Mouse (Mus musculus) myocyte (in vitro differentiated cells): Measurements from ENCODE around the gene Cadps. TPM values are rescaled to one million over a fixed set of nuclear protein-coding genes. Genes with fewer than 3 reads are reported as not detected.

Experiments used
- H3K27me3 ChIP-seq: one replicate; pipeline ENCODE4 v1.6.1; 2011; ENCODE audit not compliant: control insufficient read depth, insufficient read depth, insufficient read length
- H3K36me3 ChIP-seq: one replicate; pipeline ENCODE4 v1.6.1; 2011; ENCODE audit not compliant: control insufficient read depth, insufficient read depth
- H3K4me2 ChIP-seq: one replicate; pipeline ENCODE4 v1.6.1; 2011; ENCODE audit warnings: low read depth, control low read depth
- H3K4me3 ChIP-seq: one replicate; pipeline ENCODE4 v1.5.1; 2011; ENCODE audit warnings: mild to moderate bottlenecking, control low read depth, moderate library complexity
- H3K79me2 ChIP-seq: one replicate; pipeline ENCODE4 v1.6.1; 2011; ENCODE audit not compliant: control insufficient read depth, insufficient read depth
- H3ac ChIP-seq: one replicate; pipeline ENCODE4 v1.6.1; 2011; ENCODE audit not compliant: control insufficient read depth, insufficient read length
- CEBPB ChIP-seq: IDR thresholded peaks from 2 replicates; pipeline ENCODE4 v1.6.1; 2011; ENCODE audit warnings: mild to moderate bottlenecking, moderate library complexity; ENCODE audit not compliant: poor library complexity, insufficient read depth, severe bottlenecking
- E2F4 ChIP-seq: IDR thresholded peaks from one replicate; pipeline ENCODE4 v1.6.1; 2011; ENCODE audit warnings: mild to moderate bottlenecking, control low read depth, moderate library complexity; ENCODE audit not compliant: insufficient read depth
- MAX ChIP-seq: IDR thresholded peaks from one replicate; pipeline ENCODE4 v1.6.1; 2011; ENCODE audit warnings: low read depth, mild to moderate bottlenecking, control low read depth
- MYOD1 ChIP-seq, 3 experiments: IDR thresholded peaks; one replicate each; pipeline ENCODE4 v1.6.1; 2011; ENCODE audit warnings: control low read depth in 2 of 3, low read depth in 2 of 3, mild to moderate bottlenecking in 2 of 3, moderate library complexity in 1 of 3; ENCODE audit not compliant: insufficient read length in 2 of 3, control insufficient read depth in 1 of 3
- MYOG ChIP-seq, 3 experiments: IDR thresholded peaks; one replicate each; pipeline ENCODE4 v1.6.1; 2011; ENCODE audit warnings: control low read depth in 2 of 3, low read depth in 2 of 3, mild to moderate bottlenecking in 2 of 3; ENCODE audit not compliant: insufficient read length in 2 of 3, control insufficient read depth in 1 of 3, insufficient read depth in 1 of 3
- POLR2A ChIP-seq: IDR thresholded peaks from one replicate; pipeline ENCODE4 v1.6.1; 2011; ENCODE audit warnings: low read depth, mild to moderate bottlenecking, control low read depth, moderate library complexity; ENCODE audit not compliant: insufficient read length
- POLR2AphosphoS2 ChIP-seq: IDR thresholded peaks from one replicate; pipeline ENCODE4 v1.6.1; 2011; ENCODE audit warnings: low read depth, control low read depth; ENCODE audit not compliant: insufficient read length
- REST ChIP-seq: IDR thresholded peaks from one replicate; pipeline ENCODE4 v1.6.1; 2011; ENCODE audit warnings: mild to moderate bottlenecking, control low read depth, moderate library complexity; ENCODE audit not compliant: insufficient read depth, insufficient read length
- SRF ChIP-seq: IDR thresholded peaks from one replicate; pipeline ENCODE4 v1.6.1; 2011; ENCODE audit warnings: low read depth; ENCODE audit not compliant: control insufficient read depth, insufficient read length
- TCF12 ChIP-seq: IDR thresholded peaks from one replicate; pipeline ENCODE4 v1.6.1; 2011; ENCODE audit warnings: mild to moderate bottlenecking, control low read depth; ENCODE audit not compliant: poor library complexity, insufficient read depth, severe bottlenecking
- TCF3 ChIP-seq: IDR thresholded peaks from one replicate; pipeline ENCODE4 v1.6.1; 2011; ENCODE audit warnings: low read depth, control low read depth; ENCODE audit not compliant: insufficient read length
- USF1 ChIP-seq: IDR thresholded peaks from one replicate; pipeline ENCODE4 v1.6.1; 2011; ENCODE audit warnings: low read depth, mild to moderate bottlenecking, control low read depth, moderate library complexity
- polyA plus RNA-seq: library from polyadenylated mRNA; unstranded; fragments of >200 nt; fragmentation: generic; extraction: Trizol; gene quantifications from one replicate; pipeline ENCODE4 v1.2.1, GENCODE M21; 2012; ENCODE audit warnings: missing spikeins

Gene Cadps
- polyA plus RNA-seq, 1 experiment, result not detected

DNA sequence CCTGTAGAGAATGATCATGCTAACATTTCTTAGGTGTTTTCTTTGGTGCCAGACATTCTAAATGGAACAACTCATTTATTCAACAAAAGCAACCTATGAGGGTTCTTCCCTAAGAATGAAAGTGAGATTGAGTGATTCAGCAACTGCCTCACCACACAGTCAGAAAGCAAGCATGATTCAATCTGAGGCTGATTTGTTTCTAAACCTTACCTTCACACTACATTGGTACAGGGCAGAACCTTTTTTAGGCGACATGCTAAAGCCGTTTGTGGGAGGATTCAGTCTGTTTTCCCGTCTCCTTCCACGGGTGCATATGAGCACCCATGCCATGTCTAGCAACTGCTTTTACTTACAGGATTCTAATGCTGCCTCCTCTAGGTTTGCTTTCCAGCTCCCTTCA is 69.6 kb downstream of the Cadps start:
- H3K79me2 ChIP-seq, result no peaks in the 10 kb centered on the region
- no peak overlapping the region for H3K4me3 ChIP-seq
- H3K36me3 ChIP-seq, result no peaks in the 10 kb centered on the region
- no peak overlapping the region for H3ac ChIP-seq
- TF ChIP-seq SRF (no peak), REST (no peak), POLR2AphosphoS2 (no peak), MAX (no peak), USF1 (no peak), MYOG (IDR thresholded peaks at IDR 0.05; ENCODE audit: control insufficient read depth in 1 of 3, insufficient read depth in 1 of 3, insufficient read length in 2 of 3, low read depth in 2 of 3) (no peak), E2F4 (no peak), CEBPB (no peak), TCF3 (no peak), TCF12 (no peak), MYOD1 (IDR thresholded peaks at IDR 0.05; ENCODE audit: control insufficient read depth in 1 of 3, insufficient read length in 2 of 3, low read depth in 2 of 3) (no peak), POLR2A (no peak)
- H3K27me3 ChIP-seq, result no peaks in the 10 kb centered on the region
- H3K4me2 ChIP-seq, result no peak overlapping the region

DNA sequence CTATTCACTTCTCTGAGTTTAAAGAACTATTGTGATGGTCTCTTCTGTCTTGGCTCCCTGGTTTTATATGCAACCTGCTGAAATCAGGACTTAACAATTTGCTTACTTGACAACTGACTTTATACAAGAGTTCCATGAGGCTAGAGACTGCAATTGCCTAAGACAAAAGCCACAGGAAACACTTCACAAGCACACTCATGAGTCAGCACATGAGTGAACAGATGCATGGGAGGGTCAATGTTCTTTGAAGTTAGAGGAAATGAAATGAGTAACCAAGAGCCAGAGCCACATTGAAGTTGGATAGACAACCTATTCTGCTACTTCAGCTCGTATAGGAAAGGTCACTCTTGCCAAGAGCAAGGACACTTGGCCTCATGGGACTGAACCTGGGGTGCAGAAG is 71.1 kb downstream of the Cadps start:
- no peak overlapping the region for H3K4me3 ChIP-seq
- no peaks in the 10 kb centered on the region for H3K79me2 ChIP-seq
- TF ChIP-seq SRF (no peak), MYOD1 (IDR thresholded peaks at IDR 0.05; ENCODE audit: control insufficient read depth in 1 of 3, insufficient read length in 2 of 3, low read depth in 2 of 3) (no peak), MAX (no peak), USF1 (no peak), POLR2A (no peak), POLR2AphosphoS2 (no peak), TCF3 (no peak), TCF12 (no peak), CEBPB (no peak)
- H3K27me3 ChIP-seq, result no peaks in the 10 kb centered on the region
- H3K36me3 ChIP-seq, result no peaks in the 10 kb centered on the region
- no peak overlapping the region for H3K4me2 ChIP-seq
- H3ac ChIP-seq, result no peak overlapping the region

GRCm38 (mm10) chr14:12730979-12731378 is 91.9 kb downstream of the Cadps start:
- H3ac ChIP-seq, result no peak overlapping the region
- no peaks in the 10 kb centered on the region for H3K36me3 ChIP-seq
- TF ChIP-seq E2F4, result no peak
- no peak for TF ChIP-seq TCF12
- no peak for TF ChIP-seq POLR2AphosphoS2
- no peak for TF ChIP-seq POLR2A
- no peak for TF ChIP-seq MAX
- TF ChIP-seq MYOG (IDR thresholded peaks at IDR 0.05; ENCODE audit: control insufficient read depth in 1 of 3, insufficient read depth in 1 of 3, insufficient read length in 2 of 3, low read depth in 2 of 3), result no peak
- no peak for TF ChIP-seq SRF
- no peak for TF ChIP-seq CEBPB
- TF ChIP-seq MYOD1 (IDR thresholded peaks at IDR 0.05; ENCODE audit: control insufficient read depth in 1 of 3, insufficient read length in 2 of 3, low read depth in 2 of 3), result no peak
- TF ChIP-seq USF1, result no peak
- no peak for TF ChIP-seq REST
- no peak for TF ChIP-seq TCF3
- H3K79me2 ChIP-seq, result no peaks in the 10 kb centered on the region
- no peak overlapping the region for H3K4me2 ChIP-seq
- H3K27me3 ChIP-seq, result no peaks in the 10 kb centered on the region
- no peak overlapping the region for H3K4me3 ChIP-seq

DNA sequence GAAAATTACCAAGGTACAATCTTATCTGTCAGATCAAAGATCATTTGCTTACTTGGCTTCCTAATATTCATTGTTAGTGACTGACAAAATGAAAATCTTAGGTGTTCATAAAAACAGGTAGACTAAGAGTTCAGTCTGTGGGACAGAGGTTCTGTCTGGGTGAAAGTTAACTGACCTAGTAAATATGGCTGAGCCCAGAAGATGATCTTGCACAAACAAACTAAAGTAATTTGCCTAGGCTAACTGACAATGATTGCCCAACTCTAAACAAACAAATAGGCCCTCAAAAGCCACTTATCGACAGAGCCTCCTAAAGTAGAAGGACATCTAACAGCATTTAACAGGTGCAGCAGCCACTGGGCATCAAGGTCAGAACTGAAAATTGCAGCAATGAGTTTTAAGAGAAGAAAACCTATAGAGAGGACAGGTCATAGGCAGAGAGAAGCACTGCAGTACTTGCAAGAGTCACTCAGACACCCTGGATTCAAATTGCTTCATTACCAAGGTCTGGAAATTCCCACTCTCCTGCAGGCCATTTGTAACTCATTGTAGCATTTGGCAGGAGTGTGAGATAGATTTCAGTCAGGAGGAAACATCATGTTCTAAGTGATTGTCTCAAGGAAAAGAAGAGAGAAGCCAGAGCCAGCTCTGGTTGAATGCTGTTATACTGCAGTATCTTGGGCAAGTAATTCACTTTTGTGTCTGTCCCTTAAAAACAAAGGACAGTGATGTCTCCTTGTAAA is 100.3 kb downstream of the Cadps start:
- no peak overlapping the region for H3K4me2 ChIP-seq
- H3K27me3 ChIP-seq, result no peaks in the 10 kb centered on the region
- TF ChIP-seq POLR2A (no peak), MYOG (IDR thresholded peaks at IDR 0.05; ENCODE audit: control insufficient read depth in 1 of 3, insufficient read depth in 1 of 3, insufficient read length in 2 of 3, low read depth in 2 of 3) (no peak), USF1 (no peak), MAX (no peak), REST (no peak), MYOD1 (IDR thresholded peaks at IDR 0.05; ENCODE audit: control insufficient read depth in 1 of 3, insufficient read length in 2 of 3, low read depth in 2 of 3) (no peak), TCF12 (no peak), POLR2AphosphoS2 (no peak), E2F4 (no peak), SRF (no peak), TCF3 (no peak), CEBPB (no peak)
- H3ac ChIP-seq, result no peak overlapping the region
- H3K4me3 ChIP-seq, result no peak overlapping the region
- no peaks in the 10 kb centered on the region for H3K79me2 ChIP-seq
- no peaks in the 10 kb centered on the region for H3K36me3 ChIP-seq

DNA sequence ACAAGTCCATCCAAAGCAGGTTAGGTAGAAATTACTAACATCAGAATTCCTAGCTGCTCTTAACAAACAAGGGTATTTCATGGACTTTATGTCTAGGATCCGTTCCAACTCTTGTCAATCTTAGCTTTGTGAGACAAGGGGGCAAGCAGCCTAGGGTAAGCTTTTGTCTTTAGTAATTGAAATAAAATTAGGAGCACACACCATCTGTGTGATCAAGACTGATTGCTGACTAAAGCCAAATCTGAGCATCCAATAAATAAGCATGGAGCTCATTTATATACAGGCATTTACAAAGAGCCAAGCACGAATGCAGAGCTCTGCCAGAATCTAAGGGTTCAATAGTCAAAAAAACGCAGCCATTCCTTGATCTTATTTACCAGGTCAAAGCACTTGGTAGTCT is 104.1 kb downstream of the Cadps start:
- no peak overlapping the region for H3ac ChIP-seq
- no peak overlapping the region for H3K4me2 ChIP-seq
- no peaks in the 10 kb centered on the region for H3K27me3 ChIP-seq
- no peak overlapping the region for H3K4me3 ChIP-seq
- no peaks in the 10 kb centered on the region for H3K36me3 ChIP-seq
- no peaks in the 10 kb centered on the region for H3K79me2 ChIP-seq
- TF ChIP-seq E2F4 (no peak), POLR2AphosphoS2 (no peak), TCF3 (no peak), MYOD1 (IDR thresholded peaks at IDR 0.05; ENCODE audit: control insufficient read depth in 1 of 3, insufficient read length in 2 of 3, low read depth in 2 of 3) (no peak), SRF (no peak), CEBPB (no peak), MYOG (IDR thresholded peaks at IDR 0.05; ENCODE audit: control insufficient read depth in 1 of 3, insufficient read depth in 1 of 3, insufficient read length in 2 of 3, low read depth in 2 of 3) (no peak), MAX (no peak), POLR2A (no peak), REST (no peak)
